Mouse (Mus musculus): ENCODE results near the gene Ankef1.

DNA sequence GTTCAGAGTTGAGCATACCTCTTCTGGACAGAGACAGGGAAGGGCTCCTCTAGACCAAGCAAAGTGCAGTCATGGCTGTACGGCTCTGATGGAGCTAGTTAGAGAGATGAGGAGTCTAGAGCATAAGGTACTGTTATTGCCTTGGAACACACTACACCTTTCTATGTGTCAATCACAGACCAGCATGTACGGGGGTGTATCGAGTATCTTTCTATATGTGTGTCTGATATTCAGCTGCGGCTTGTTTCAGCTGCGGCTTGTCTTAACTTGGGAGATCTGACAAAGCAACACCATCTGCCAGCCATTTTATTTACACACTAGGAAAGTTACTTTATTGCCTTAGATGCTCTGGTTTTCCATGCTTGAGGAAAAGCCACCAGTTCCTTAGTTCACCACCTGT lies 11.1 kb downstream of the Ankef1 start:
- no peak for TF ChIP-seq CTCF (IDR thresholded peaks at IDR 0.05; ENCODE audit: extremely low read depth, insufficient read depth, insufficient read length, insufficient replicate concordance)
- TF ChIP-seq POLR2A (IDR thresholded peaks at IDR 0.05; ENCODE audit: low read depth, low read length): no peak

All from spleen, adult 2 months (tissue).